Comparison of ENCODE assay signal across 8 mouse cellular contexts in the genomic region with DNA sequence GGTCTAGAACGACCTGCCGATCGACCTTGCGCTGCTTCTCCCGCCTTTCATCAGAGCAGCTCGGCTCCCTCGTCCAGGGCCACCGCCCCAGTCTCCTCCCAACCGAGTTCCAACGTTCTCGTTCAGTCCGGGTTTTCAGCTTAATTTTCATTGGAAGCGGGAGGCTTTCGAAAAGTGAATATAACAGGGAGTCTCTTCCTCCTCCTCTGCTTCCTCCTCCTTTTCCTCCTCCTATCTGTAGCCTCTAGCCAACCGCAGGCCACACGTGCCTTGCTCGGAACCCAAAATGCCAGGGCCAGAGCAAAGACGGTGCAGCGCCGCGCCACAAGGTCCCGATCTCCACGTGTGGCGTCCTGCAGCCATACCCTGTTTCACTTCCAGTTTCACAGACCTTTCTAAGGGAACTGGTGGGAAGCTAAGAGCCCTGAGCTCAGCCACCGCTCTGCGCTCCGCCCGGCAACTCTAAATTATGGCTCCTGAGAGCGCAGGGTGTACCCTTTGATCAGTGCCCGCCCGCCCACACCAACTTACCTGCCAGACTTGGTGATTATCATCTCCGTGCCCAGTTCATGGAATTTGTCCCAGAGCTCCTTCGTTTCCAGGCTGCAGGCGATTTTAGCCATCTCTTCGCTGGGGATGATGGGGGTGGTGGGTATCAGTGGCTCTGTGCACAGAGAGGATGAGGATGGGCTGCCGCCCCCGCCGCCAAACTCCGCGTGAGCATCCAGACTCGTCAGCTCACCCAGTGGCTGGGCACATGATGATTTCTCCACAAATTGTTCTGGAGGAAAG. TPM values are rescaled to one million over a fixed set of nuclear protein-coding genes. Genes with fewer than 3 reads are reported as not detected.
DNase-seq lines count a peak whose midpoint lies in the region; ATAC-seq and TF ChIP-seq lines count a peak whose summit lies in the region.
"Had no signal": no experiment of that assay in that cellular context is flagged by ENCODE, and none has a peak within 500 bp of the region (broad histone marks: within the 10 kb centered on the region; RNA-seq: fewer than 3 reads in every experiment).

No protein-coding gene starts in this region.

- peak overlapping the region; percentile 41 for H3K4me2 ChIP-seq in liver, embryonic 15.5 days

- peak overlapping the region; percentile 40 to 54; a peak in 3 of 4 replicates for H3K4me3 ChIP-seq in ES-E14 (ENCODE audit: insufficient read depth in 1 of 2, low read depth in 1 of 2, low read length in 2 of 2, poor library complexity in 1 of 2, severe bottlenecking in 1 of 2)
- H3K4me3 ChIP-seq in brown adipose tissue, adult 24 weeks (ENCODE audit: insufficient read depth, low read depth, low read length), result peak overlapping the region; percentile 15; the same call in 1 of the 2 replicates
- H3K4me3 ChIP-seq in liver, embryonic 15.5 days (replicated peaks), result peak overlapping the region; percentile 17

- peaks cover 71% of the 10 kb centered on the region for H3K27me3 ChIP-seq in liver, embryonic 15.5 days

- H3K9me3 ChIP-seq in ES-E14 (ENCODE audit: control insufficient read depth, insufficient read depth, low read depth, low read length), result no peaks in the 10 kb centered on the region
- H3K9me3 ChIP-seq in liver, embryonic 15.5 days (replicated peaks), result no peaks in the 10 kb centered on the region

- no peak overlapping the region for H3K27ac ChIP-seq in ES-E14 (ENCODE audit: insufficient read depth, low read depth, low read length, poor library complexity, severe bottlenecking)
- no peak overlapping the region for H3K27ac ChIP-seq in brown adipose tissue, adult 24 weeks (replicated peaks; ENCODE audit: low read depth, low read length)
- H3K27ac ChIP-seq in liver, embryonic 15.5 days (replicated peaks), result no peak overlapping the region

- H3K4me1 ChIP-seq in ES-E14 (ENCODE audit: control insufficient read depth in 2 of 2, insufficient read depth in 2 of 2, low read length in 2 of 2, poor library complexity in 1 of 2), result 0 out of 4 replicates have a peak, but pooled peaks cover 0 to 2% of the 10 kb centered on the region in 2 experiments
- no peaks in the 10 kb centered on the region for H3K4me1 ChIP-seq in brown adipose tissue, adult 24 weeks (ENCODE audit: control insufficient read depth, insufficient read depth, insufficient read length, low read length)
- H3K4me1 ChIP-seq in liver, embryonic 15.5 days (replicated peaks), result peaks cover 9% of the 10 kb centered on the region; the same call in 1 of the 2 replicates

- H3K36me3 ChIP-seq in ES-E14 (ENCODE audit: control insufficient read depth, insufficient read depth, low read length, poor library complexity, severe bottlenecking), result no peaks in the 10 kb centered on the region
- no peaks in the 10 kb centered on the region for H3K36me3 ChIP-seq in liver, embryonic 15.5 days (replicated peaks)

- in situ Hi-C loops in ES-E14 (cut with MboI; ENCODE audit: low sequenced_read_pairs in 2 of 2, unreplicated experiment in 2 of 2), result loop anchor here in 1 of 2 experiments (25.0 kb wide), 1 partner anchor 217 kb away; no protein-coding TSS in a partner anchor

- WGBS in liver, embryonic 15.5 days (ENCODE audit: insufficient replicate concordance), result 1% methylated on average over 41 of the region's 41 CpGs

- no peak overlapping the region for H3K9ac ChIP-seq in ES-E14 (ENCODE audit: insufficient read depth, low read depth, low read length, poor library complexity, severe bottlenecking)
- no peak overlapping the region for H3K9ac ChIP-seq in liver, embryonic 15.5 days

- no peak for DNase-seq in ES-E14 (ENCODE audit: low read depth, low spot score)
- peak; percentile 42 to 51 for DNase-seq in heart, postnatal 14 days
- DNase-seq in layer of hippocampus, adult 11-12 months (ENCODE audit: low spot score), result no peak
- DNase-seq in thymus, postnatal 36 days, result no peak
- no peak for DNase-seq in right cerebral cortex, postnatal 10 days (ENCODE audit: low spot score in 2 of 2)

- ATAC-seq in liver, embryonic 15.5 days (ENCODE audit: insufficient read depth), result no peak

- intact Hi-C loops in heart, postnatal 14 days (cut with DNase I), result loop anchor here (5.0 kb wide), 1 partner anchor 257 kb away; no protein-coding TSS in a partner anchor

TF ChIP-seq in ES-E14, 5 proteins besides CTCF, POLR2A, EP300 and RAD21:
- TF ChIP-seq HCFC1 (IDR thresholded peaks at IDR 0.05; ENCODE audit: borderline replicate concordance, insufficient read depth, low read length) (no peak), ZC3H11A (IDR thresholded peaks at IDR 0.05; ENCODE audit: borderline replicate concordance, low read depth, low read length) (no peak), CHD2 (IDR thresholded peaks at IDR 0.05; ENCODE audit: low read depth, low read length) (no peak), MAFK (IDR thresholded peaks at IDR 0.05; ENCODE audit: insufficient read depth, low read depth, low read length) (no peak), ZNF384 (IDR thresholded peaks at IDR 0.05; ENCODE audit: low read depth, low read length) (no peak)
TF ChIP-seq in ES-E14: peak in this region for 0.

RNA-seq across cellular contexts. Expression of gene Tbx20, which starts 3.8 kb away (rescaled TPM):
- total RNA-seq in ES-E14 (2012; rRNA removed), result 1.1 and 5.5 TPM in 2 replicates
- not detected in 2 replicates for polyA plus RNA-seq in brown adipose tissue, adult 24 weeks (2012; ENCODE audit: insufficient read depth, insufficient read length, missing spikeins)
- total RNA-seq in heart, postnatal 14 days (2021), result 100 to 1,000 TPM; 115 to 118 TPM
- 0.38 and 0.61 TPM in 2 replicates for polyA plus RNA-seq in liver, embryonic 15.5 days (2015; fragmentation: Nextera tagmentation; extraction: Ambion mirVana)
- polyA plus RNA-seq: cortical plate, adult 2 months had no signal

Comparison
In these comparisons a context has a peak if more than half of its experiments do, and no peak if none do; other contexts are left out.
1. DNase-seq: peak in heart, postnatal 14 days (2 of 2); none in ES-E14 (single experiment), layer of hippocampus, adult 11-12 months (single experiment), thymus, postnatal 36 days (0 of 2) and right cerebral cortex, postnatal 10 days (0 of 2).
2. RNA of gene Tbx20, which starts 3.8 kb away (total RNA-seq): 115 to 118 TPM in heart, postnatal 14 days; 1.1 to 5.5 TPM in ES-E14; every median in the first group is over 10 times any median in the second.
3. Peak in every context shown above with its lines, with median percentiles within 50 percentile points of each other: H3K4me3 ChIP-seq.